Mouse (Mus musculus) gastrocnemius, adult 18-20 months (tissue): ENCODE data around the gene Catsper3. TPM values are rescaled to one million over a fixed set of nuclear protein-coding genes. Genes with fewer than 3 reads are reported as not detected.

ENCODE experiments used
- DNase-seq: peaks from one replicate; pipeline ENCODE4 v3.0.0; 2021; ENCODE audit warnings: low spot score
- total RNA-seq, 2 experiments: library from RNA; stranded (reverse); gene quantifications; 2 replicates each; pipeline ENCODE4 v1.2.3; 2021

Catsper3 gene
- total RNA-seq, 2 experiments from 2014 or later: 0.34 TPM; not detected in 1

DNA sequence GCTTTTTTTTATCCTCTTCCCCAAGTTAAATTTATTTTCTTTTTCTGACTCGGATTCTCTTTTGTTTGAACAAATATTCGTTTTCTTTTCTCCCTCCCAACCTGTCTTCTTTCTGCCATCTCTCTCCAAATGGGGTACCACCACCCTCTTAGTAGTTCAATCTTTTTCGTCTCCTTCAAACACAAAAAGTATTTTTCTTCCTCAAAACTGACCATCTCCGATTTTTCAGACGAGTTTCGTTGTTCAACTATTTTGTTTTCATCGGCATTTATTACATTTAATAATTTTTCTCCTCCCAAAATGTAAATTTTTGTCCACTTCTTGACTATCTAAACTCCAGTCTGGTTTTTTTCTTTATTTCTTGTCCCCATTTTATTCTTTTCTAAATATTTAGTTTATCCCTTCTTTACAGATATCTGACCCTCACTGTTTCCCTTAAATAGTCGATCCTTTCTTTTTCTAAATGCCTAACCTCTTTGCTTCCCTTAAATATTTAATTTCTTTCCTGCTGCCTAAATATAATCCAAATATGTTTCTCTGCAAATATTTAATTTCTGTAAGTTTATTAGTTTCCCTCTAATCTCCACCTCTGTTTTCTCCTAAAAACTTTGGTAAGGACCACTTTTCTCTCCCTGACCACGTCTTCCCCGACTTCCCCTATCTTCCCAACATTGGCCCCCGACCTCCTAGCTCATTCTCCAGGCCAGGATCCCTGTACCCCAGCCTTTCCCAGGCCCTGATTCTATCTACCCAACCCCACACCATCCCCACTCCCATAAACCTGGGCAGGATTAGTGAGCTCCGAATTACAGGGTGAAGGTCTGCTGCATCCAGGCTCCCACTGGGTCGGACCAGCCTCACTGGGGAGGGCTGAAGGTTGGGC lies 42.7 kb downstream of the Catsper3 start:
- no peak for DNase-seq

DNA sequence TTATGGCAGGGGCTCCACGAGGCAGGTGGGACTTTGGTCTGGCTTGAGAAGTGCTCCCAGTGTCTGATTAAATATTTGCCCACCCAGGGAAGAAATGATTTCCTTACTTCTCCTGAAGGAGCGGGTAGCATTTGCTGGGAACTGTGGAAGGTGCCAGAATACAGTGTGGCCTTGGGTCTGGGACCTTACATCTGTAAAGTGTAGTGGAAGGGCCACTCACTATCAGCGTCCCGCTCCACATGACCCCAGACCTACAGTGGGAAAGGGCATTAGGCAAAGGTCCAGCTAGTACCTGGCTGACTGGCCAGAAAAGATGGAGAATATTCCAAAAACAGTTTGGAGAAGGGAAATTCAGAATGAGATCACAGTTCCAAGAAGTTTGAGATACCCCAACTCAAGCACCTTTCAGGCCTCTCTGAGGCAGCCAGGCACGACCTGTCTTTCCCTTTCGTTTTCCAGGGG lies 43.3 kb downstream of the Catsper3 start:
- no peak for DNase-seq

DNA sequence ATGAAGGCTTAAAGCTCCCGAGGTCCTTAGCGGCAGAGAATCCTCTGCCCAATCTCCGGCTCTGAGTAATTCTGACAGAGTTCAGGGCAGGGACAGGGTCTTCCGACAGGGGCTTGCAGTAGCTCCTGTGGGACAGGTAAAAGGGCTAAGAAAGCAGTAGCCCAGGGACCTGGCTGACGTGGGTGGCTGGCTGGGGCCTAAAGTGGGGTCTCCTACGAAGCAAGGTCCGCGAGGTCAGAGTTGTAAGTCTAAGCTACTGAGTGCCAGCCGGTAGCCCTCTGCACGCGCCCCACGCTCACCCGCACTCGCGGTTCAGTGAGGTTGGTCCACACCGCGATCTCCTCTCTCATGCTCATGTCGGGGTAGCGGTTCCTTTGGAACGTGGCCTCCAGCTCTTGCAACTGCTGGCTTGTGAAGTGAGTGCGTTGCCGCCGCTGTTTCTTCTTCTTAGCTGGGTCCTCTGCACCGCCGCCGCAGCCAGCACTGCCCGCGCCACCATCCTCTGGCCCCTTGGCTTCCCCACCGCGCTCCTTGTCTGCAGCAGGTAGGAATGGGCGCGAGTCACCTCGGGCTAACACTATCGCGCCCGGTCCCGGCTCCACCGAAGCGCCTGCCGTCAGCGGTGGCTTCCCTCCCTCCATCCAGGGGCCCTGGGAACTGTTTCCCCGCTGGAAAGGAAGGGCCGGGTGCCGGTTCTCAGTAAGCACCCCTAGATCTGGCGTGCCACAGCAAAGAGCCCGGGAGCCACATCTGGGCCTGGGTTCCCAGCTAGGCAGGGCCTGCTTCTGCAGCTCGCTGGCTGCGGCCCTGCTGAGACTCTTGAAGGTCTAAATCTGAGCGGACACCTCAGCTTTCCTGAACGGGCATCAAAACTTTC lies 44.0 kb downstream of the Catsper3 start:
- DNase-seq: no peak

DNA sequence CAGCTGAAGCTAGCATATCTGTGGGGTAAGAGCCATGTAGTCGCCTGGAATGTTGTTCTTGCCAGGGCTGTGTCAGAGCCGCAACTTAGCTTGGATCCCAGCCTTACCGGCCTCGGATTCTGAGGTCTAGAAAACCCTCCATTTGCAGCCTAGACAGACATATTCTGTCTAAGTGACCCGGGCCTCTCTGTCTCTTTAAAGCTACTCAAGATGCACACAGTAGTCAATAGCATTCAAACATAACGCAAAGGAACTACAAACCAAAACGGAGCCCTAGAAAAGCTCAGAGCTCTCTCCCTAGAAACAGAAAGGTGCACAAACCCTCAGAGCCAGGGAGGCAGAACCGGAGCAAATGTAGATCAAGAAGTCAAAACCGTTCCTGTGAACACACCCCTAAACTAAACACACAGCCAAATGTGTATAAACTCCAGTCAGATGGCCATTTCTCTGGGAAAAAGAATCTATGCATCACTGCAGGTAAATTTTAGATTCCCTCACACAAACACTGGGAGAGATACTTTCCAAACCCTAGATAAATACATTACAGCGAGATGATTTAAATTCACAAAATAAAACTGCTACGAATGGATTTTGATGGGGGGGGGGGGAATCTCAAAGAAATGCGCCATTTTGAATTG lies 44.8 kb downstream of the Catsper3 start:
- DNase-seq: no peak

DNA sequence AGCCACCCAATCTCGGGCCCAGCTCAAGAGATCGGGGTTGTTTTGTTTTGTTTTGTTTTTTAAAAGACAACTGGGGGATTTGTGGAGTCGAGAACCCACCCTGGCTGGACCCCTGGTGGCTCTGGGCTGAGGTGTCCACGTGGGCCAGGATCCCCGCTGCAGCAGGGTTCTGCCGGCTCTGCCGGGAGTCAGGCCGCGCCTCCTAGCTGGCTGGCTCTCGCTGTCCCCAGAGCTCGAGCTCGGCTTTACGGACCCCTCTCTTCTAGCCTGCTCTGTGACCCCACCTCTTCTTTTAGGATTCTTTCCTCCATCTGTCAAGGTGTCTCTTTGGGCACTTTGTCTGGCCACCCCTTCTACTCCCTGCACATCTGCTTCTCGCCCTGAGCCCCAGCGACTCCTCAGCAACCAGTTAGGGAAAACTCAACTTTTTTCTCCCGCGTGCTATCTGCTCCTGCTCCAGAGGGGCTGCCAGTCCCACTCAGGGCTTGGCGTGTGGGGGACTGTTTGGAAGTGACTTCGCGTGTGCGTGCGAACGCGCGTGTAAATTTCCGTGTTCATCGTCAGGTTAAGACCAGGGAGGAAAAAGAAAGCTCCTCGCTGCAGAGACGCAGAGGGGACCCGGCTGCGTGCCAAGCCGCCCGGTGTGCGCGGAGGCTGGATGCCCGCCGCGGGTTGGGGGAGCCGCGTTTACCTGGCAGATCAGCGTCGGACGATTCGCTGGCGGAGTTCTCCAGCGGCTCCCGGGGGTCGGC lies 45.9 kb downstream of the Catsper3 start:
- no peak for DNase-seq

DNA sequence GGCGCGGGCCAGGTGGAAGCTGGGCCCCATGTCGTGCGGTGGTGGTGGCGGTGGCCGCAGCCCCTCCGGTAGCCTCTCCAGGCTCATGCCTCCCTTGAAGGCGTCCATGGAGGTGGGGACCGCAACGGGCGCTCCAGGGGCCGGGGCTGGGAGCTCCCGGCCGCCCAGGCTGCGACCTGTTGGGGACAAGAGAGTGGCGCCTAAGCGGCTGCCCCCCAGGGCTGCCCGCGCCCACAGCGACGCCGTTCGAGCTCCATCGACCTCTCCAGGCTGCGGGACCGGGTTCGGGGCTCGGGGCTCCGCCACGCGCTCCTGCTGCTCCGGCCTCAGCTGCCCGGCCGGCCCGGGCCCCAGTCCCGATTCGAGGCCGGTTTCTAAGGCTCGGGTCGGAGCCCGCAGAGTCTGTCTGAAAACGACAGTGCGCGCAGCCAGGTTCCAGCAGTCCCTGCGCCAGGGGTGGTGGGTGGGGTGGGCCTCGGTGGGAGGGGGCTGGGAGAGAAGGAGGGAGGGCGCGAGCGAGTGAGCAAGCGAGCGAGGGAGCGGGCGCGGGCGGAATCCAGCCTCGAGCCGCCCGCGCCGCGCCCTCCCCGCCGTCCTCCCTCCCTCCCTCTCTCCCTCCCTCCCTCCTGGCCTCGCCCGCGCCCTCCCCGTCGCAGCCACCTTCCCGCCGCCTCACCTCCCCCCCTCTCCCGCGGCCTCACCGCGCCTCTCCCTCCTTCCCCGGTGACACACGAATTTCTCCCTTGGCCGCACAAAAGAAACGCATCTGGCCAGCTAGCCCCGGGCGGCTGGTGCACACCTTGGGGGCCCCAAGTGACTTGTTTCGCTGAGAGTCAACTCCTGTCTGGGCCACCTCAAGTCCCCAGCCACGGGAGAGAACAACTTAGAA lies 46.7 kb downstream of the Catsper3 start:
- DNase-seq: no peak

DNA sequence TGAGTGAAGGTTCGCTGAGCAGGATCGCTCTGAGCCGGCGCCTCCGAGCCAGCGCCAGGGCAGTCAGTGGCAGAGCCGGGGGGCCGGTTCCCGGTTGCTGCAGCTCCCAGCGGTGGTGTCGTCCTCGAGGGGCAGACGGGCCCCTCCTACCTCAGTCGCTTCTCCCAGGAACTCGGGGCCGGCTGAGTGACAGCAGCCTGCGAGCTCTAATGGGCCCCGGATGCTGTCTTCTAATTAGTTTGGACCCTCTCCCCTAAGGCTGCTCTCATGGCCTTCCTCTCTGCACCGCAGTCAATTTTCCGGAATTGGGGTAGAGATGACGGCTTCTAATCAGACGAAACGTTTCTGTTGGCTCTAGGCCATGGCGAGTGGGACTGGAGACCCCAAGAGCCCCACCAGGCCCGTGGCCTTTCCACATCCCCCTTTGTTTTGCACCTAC lies 47.4 kb downstream of the Catsper3 start:
- DNase-seq: no peak

DNA sequence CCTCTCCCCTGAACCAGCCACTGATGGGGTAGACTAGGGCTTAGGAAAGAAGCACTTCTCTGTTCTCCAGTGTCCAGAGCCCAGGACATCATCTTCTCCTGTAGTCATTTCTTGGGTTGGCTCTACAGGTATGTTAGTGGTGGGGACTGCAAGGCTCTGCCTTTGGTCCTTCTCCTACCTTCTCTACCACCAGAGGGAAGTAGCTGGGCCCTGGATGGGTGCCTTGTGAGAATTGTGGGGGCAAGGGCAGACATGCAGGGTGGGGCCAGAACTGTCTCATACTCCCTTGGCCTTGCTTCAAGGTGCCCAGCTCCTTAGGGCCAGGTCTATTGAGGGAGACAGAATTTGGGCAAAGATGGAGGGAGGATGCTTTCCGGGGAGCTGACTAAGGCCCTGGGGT lies 48.2 kb downstream of the Catsper3 start:
- no peak for DNase-seq

DNA sequence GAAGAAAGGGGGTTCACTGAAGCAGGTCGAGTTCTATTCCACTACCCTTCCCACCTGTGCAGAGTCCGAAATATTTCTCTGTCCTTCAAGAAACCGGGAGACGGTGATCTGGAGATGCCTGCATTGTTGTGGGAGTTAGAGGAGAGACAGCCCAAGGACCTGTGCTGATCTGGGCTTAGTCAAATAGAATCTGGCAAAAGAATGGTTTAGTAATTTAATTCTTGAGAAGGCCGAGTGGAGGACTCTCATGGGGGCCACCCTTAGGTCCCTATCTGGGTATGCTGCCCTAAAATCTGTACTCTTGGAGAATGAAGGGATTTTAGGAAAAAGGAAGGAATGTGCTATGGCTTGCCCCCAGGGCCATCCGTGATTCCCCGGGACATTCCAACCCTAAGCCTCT lies 49.6 kb downstream of the Catsper3 start:
- no peak for DNase-seq

DNA sequence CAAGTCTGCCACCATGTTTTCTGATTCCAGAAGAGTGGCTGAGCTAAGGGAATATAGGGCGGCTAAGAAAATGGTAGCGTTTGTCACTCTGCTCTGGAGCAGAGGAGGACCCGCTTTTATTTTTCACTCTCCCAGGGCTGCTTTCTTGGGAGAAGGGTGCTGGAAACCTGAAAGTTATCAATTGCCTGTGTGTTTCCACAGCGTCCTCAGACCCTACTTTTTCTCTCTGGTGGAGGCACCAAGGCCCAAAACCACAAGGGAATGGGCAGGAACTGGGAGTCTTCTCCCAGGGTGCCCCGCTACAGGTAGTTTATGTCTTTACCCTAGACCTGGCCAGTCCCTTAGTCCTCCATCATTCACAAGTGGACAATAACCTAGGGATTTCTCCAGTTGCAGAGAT lies 50.3 kb downstream of the Catsper3 start:
- no peak for DNase-seq

DNA sequence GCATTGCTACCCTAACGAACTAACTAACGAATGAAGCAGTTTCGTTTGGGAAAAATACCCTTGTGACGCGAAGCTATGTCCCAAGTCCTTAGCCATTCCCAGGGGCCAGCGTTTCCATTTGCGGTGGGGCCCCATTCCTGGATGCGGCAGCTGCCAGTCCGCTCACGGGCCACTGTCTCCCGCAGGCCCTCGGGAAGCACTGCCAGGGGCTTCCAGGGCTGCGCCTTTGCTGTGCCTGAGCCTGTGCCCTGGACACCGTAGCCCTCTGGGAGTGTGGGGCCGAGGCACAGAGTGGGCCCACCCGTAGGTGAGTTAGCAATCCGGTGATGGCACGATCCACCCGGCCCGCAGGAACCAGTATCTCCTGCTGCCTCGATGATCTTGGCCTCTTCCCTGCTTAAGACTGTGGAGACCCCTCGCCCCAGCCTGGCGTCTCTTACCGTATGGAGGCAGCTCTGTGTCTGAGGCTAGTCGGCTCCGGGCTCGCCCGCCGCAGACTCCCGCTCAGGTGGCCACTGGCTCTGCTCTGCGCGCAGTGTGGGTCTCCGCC lies 51.3 kb downstream of the Catsper3 start:
- no peak for DNase-seq

DNA sequence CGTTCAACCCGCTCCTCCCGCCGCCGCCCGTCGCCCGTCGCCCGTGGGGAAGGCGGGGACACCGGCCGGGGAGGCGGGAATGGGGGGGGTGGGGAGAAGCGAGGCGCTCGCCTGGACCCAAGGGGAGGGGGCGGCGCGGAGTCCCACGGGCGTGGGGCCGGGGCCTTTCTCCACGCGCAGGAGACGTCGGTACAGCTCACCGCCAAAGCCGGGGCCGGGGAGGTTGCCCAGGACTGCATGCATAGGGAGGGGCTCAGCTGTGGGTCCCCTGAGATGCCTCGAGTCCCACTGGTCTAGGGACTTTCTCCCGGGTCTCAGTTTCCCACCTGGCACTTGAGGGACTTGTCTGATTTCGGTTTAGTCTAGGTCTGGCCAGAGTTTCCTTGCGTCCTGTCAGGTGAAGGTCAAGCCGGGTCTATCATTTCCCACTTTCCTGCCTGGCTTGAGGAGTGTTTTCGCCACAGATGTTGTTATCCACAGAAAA lies 51.8 kb downstream of the Catsper3 start, which contains the start of gene Pitx1:
Gene Pitx1, minus strand, starts transcription at position 51 of the 484 bp plus-strand sequence.
- no peak for DNase-seq

DNA sequence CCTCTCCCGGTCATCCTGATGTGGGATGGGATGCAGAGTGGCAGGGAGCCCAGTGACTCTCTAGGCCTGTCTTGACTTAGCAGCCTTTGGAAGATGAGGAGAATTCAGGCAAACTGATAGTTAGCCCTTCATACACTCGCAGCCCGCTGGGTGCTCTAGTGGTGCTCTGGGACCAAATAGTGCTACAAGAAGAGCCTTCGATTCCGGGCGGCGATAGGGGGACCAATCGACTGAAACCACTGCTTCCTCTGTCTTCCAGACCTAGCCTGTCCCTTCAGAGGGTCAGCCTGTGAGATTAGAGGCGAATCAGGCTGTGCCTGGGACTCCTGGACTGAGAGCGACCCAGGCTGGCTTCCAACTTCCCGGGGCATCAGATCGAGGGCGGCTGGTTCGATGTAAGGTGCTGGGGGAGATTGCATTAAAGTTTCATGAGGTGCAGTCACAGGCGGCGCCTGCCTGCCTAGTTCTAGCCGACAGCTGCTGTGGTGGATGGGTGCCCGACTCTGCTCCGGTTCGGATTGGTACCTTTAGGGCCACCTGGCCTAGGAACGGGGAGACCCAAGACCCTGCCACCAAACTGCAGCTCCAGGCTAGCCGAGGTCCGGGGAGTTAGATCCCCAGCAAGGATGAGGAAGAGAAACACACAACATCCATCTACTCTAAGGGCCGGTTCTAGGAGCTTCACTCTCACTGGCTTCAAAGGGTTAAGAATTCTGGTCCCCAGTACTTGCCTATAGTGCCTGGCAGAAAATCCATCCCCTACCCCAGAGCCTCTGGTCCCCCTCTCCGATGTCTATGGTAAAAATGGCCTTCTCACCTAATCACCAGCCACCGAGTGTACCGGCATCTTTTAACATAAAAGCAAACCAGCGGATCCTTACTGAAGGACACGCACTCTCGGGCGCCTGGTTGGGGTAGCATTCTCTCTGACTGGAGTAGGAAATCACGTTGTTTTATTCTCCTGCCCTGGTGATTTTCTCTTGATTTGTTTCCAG lies 52.7 kb downstream of the Catsper3 start:
- no peak for DNase-seq

DNA sequence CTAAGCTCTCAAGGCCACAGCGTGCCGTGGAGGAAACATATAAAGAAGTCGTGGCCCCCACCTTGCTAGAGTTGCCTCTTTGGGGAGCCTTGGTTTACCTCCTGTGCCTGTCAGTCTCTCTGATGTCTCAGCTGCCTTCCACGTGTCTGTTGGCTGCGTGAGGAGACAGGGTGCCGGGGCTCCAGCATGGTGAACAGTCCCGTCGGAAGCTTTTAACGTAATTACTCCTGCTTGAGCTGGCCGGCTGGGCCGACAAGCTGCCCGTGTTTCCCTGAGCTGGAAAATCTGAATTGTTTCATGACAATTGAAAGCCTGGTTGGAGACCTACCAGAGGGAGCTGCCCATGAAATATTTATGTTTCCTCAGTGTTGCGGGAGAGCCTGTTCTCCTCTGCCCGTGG lies 55.9 kb downstream of the Catsper3 start:
- no peak for DNase-seq

DNA sequence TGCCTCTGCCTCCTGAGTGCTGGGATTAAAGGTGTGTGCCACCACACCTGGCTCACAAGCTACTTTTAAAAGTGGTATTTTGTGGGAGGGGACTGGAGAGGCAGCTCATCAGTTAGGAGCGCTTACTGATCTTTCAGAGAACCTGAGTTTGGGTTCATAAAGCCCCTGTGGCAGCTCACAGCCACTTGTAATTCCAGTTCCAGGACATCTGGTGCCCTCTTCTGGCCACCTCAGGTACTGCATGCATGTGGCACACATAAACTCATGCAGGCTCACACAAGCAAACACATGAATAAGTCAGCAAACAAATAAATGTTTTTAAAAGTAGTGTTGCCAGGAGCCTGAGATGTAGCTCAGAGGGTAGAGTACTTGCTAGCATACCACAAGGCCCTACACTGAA lies 59.3 kb downstream of the Catsper3 start:
- DNase-seq: no peak

DNA sequence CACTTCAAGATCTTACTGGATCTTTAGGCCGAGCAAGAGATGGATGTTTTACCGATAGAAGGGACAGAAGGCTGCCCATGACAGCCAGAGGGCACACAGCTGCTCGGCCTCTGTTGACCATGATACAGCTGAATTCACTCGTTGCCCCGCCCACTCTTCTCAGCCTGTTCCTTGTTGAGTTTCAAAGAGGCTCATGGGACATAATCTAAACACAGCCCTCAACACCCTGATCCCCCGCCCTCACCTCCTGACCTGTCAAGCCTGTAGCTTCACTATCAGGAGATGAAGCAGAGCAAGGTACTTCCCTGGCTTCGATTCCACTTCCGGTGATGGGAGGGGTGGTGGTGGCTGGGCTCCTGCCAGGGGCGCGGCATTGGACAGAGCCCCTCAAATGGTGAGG lies 63.4 kb downstream of the Catsper3 start:
- DNase-seq: no peak

DNA sequence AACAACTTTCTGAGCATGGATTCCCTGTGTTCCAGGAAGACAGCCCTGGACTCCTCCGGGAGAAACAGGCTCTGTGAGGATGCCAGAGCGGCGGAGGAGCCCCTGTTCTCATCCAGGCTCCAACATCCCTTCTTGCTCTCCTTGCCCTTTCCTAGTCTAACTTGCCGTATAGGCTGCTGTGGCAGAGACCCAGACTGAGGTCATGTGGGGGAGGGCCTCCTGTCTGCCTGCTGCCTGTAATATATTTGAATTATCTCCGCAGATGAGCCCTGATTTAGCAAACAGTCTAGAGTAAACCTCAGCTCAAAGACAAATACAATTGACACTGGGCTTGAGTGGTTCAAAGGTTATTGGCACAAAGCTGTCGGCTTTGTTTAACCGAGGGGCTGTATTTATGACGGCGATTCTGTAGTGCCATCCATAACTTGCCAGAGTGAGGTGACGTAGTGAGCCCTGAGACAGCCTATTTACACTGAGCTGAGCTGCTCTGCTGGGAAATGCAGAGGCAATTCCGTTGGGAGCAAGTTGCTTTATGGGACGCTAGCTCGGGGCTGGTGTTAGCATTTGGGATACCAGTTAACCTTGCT lies 64.3 kb downstream of the Catsper3 start:
- no peak for DNase-seq

DNA sequence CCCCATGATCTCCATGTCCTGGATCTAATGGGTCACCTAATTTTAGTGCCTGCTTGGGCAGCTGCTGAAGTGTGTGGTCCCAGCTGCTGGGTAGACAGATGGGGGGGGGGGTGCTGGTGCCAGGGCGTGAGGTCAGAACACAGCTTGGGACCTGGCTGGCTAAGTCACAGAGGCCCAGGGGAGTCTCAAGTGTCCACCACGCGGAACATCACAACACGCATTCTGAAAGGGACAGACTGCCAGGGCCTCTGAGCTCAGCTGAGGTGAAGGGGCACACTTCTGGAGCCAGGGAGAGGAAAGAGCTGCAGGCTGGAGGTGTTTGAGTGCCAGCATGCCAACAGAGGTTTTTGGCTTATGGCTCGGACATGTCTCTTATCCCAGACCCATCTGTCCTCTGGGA lies 66.4 kb downstream of the Catsper3 start:
- DNase-seq: peak; percentile 82
